Mouse (Mus musculus) embryonic stem cell, embryonic (primary cell): ENCODE measurements around the gene Lck.

Source experiments
- CTCF ChIA-PET, 4 experiments: fragments of 300-600 bp in 2 of 4; fragments of 350-600 bp in 2 of 4; sonication (Branson Sonifier 250); formaldehyde crosslinking; loops; one replicate each; lab custom pipeline; 2022; ENCODE audit warnings: inconsistent platforms in 2 of 4; lab: Charles Lee
- POLR2A ChIA-PET, 4 experiments: fragments of 300-600 bp in 2 of 4; fragments of 350-600 bp in 2 of 4; sonication (Branson Sonifier 250); formaldehyde crosslinking; loops; one replicate each; lab custom pipeline; 2022; ENCODE audit warnings: antibody characterized with exemption in 4 of 4, inconsistent platforms in 1 of 4; lab: Charles Lee

Lck gene

DNA sequence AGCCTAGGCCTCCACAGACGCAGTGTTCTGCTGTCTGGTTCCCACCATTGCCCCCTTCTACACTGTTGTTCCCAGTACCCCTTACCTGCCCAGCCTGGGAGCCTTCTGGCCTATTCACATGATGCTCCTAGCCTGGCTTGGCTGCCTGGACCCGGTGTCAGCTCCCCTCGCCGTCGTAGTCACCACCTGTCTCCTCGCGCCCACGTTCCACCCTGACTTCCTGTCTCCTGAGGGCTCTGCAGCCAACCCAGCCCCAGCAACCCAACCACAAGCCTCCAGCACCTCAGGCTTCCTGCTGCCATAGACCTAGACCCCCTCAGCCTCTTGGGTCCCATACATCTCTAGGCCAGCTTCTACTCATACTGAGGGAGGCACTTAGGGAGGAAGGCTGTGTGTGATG is at the start of gene Lck:
Lck (minus strand) TSS at position 212 of the 400 bp plus-strand sequence.
- POLR2A ChIA-PET: interaction anchor here in 1 of 4 experiments (0.7 to 3.2 kb wide), 2 partner anchors 11 to 35 kb away, joined by 3 to 12 read pairs; no protein-coding TSS in a partner anchor

DNA sequence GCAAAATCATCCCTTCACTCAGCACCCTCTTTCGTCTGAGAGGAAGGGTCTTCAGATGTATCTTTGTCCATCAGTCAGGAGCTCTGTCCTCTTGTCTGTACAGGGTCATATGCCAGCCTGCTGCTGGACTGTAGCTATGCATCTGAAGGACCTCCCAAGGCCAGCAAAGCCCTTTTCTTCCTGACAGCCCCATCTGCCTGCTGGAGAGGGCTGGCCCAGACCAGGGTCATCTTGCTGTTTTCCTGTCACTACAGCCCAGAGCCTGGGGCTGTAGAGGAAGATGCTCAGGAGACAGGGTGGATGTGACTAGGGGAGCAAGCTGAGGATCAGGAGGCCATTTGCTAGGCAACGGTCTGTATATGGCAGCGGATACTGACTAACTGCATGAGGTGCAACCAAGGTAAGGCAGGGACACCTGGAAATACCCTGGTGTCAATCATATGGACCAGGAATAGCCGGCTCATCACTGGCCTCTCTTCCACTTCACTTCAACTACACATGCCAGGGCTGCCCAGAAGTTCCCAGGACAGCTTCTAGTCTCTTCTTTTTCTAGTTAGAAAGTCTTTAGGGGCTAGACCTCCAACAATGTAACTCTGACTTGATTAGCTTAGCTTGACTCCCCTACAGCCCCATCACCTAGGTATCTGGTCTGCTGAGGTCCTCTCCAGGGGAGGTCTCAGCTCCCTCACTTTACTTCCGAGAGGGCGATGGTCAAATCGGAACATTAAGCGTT is 49.5 kb upstream of the Lck start:
- ChIA-PET POLR2A (interaction anchor here (0.5 to 17.7 kb wide), 19 partner anchors 9 to 278 kb away, joined by 3 to 255 read pairs (median 5); partner anchors contain the start of genes Dcdc2b (in 2 of the 4), Txlna (in 2 of the 4), Kpna6 (in 1 of the 4) and Tmem39b (in 1 of the 4)), CTCF (interaction anchor here in 3 of 4 experiments (0.6 to 4.3 kb wide), 7 partner anchors 11 to 83 kb away, joined by 3 to 17 read pairs (median 7); no protein-coding TSS in a partner anchor)

More for the DNA sequence above, at the start of gene Lck:
- CTCF ChIA-PET: interaction anchor here in 1 of 4 experiments (0.6 kb wide), 1 partner anchor 33 kb away, joined by 3 read pairs; no protein-coding TSS in a partner anchor

DNA sequence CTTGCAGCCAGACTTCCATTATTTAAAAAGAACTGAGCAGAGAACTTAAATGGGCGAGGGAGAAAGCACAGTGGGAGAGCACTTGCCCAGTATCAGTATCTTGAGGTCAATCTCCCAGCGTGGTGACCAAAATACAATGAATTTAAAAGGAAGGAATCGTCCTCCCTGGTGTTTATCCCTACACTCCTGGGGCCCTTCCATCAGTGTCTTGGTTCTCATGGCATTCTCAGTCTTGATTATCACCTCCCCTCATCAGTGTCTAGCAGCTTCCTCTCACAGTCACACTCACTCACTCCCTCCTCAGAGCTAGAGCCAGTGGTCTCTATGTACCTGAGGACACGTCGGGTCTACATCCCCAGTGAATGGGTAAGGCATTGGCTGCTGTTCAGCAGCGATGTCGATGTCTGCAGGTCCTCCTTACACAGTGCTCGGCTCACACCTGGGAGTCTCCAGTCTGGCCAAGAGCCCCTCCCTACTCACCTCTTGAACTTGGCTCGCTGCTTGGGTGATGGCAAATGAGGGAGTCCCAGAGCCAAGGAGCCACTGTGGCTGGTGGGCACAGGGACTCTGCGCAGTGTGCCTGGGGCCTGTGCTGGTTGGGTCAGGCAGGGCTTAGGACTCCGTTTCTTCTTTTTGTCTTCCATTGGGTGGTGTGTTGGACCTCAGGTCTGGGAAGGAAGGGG is 48.8 kb upstream of the Lck start:
- ChIA-PET CTCF (interaction anchor here in 2 of 4 experiments (1.2 to 1.7 kb wide), 2 partner anchors 12 to 82 kb away, joined by 3 read pairs; no protein-coding TSS in a partner anchor), POLR2A (interaction anchor here in 2 of 4 experiments (0.5 to 17.7 kb wide), 8 partner anchors 9 to 277 kb away, joined by 3 to 255 read pairs (median 20); partner anchors contain the start of genes Txlna (in 2 of the 2), Dcdc2b (in 1 of the 2) and Kpna6 (in 1 of the 2))

DNA sequence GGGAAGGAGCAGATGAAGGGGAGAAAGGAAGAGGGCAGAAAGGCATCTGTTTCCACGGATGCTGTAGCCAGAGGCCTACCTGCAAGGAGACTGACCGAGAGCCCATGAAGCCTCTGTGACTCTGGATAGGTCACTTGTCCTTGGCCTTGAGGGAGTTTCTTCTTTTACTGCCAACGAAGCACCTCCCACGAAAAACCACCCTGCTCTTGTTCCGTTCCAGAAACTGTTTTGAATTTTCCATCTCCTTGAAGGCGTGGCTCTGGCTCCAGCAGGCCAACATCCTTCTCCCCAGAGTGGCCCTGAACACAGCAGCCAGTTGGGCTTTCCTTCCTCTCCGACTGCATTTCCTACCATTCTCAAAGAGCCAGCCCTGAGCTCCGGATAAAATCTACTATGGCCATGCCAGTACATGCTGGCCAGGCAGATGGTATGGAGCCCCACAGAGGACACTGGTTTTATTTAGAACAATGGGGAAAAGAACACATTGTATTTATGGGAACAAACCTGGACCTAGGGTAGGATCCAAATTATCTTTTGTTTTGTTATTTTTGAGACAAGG is 47.9 kb upstream of the Lck start:
- ChIA-PET CTCF (interaction anchor here in 1 of 4 experiments (1.8 kb wide), 1 partner anchor 13 kb away, joined by 6 read pairs; no protein-coding TSS in a partner anchor), POLR2A (interaction anchor here in 1 of 4 experiments (17.7 kb wide), 1 partner anchor 18 kb away, joined by 255 read pairs; the partner anchor contains the start of gene Txlna)

DNA sequence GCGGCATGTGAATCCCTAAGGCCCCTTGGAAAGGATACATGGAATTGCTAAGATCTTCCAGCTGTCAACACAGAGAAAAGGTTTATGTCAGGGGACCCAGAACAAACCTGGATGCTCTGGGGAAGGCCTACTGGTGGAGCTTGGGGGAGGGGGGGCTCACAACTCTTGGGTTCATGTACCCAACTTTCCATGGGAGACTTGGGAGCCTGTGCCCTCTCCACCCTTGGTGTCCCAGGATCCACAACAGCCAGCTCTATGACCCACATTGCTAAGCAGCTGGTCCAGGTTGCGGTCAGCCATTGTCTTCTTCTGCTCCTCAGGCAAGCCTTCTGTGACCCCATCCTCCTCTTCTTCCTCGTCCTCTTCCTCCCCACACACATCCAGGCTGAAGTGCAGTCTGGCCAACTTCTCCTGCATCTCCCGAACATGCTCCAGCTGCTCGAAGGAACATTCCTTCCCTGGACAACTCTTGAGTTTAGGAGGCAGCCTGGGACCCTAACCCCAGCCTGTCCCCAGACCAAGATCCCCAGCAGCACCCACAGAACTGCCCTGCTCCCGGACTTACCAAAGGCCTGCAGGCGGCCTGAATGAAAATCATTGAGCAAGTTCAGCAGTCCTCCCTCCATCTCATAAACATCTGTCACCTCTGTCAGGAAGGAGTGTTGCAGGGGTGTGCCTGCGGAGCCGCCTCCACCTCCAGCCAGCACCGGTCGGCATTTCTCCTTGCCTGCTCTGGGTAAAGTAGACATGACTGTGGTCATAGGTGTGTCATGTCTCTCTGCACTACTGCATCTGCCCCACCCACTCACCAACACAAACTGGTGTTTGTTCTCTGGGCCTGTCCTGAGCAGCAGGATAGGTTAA is 47.2 kb upstream of the Lck start:
- ChIA-PET POLR2A (interaction anchor here in 3 of 4 experiments (0.6 to 17.7 kb wide), 9 partner anchors 10 to 107 kb away, joined by 3 to 255 read pairs (median 3); partner anchors contain the start of genes Txlna (in 2 of the 3), Eif3i (in 1 of the 3), Marcksl1 (in 1 of the 3) and Tmem234 (in 1 of the 3)), CTCF (interaction anchor here in 1 of 4 experiments (1.8 kb wide), 1 partner anchor 12 kb away, joined by 6 read pairs; no protein-coding TSS in a partner anchor)

DNA sequence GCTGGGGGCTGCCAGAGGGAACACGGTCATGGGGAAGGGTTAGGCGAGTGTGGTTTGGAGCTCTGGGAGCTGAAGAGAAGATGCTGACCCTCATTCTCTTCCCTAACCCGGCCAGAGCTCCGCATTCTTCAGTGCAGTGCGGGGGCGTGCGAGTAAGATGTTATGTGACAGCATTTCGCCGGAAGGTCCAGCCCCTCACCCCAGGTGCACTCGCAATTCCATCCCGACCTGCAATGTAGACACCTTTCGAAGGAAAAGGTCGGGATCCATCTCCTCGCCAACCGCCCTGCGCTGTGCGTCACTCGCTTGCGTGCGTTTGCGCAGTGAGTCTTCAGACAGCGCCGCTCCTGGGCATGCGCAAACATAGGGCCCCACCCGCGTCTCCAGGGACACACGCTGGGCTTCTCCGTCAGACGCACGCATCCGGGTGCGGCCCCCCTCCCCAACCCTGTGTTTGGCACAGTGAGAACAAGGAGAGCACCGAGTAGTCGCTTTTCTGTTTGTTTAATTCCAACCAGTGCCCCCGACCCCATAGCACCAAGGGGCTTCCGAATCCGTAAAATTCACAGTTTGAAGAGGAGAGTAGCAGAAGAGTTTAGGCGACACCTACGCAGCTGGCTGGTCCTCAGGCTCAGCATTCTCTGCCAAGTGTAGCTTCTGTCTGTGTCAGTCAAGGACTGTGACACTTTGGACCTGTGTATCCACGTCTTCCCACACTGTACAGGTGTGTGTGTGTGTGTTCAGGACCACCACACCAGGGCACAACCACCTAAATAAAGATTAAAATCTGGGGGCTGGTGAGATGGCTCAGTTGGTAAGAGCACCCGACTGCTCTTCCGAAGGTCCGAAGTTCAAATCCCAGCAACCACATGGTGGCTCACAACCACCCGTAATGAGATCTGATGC is 45.6 kb upstream of the Lck start, which contains the start of gene Iqcc:
Iqcc (minus strand) TSS at position 314 of the 906 bp plus-strand sequence.
- POLR2A ChIA-PET: interaction anchor here (0.5 to 17.7 kb wide), 14 partner anchors 9 to 155 kb away, joined by 3 to 255 read pairs (median 4); partner anchors contain the start of genes Txlna (in 3 of the 4) and Marcksl1 (in 1 of the 4)
- CTCF ChIA-PET: interaction anchor here (0.5 to 3.1 kb wide), 7 partner anchors 9 to 133 kb away, joined by 3 to 21 read pairs (median 4); no protein-coding TSS in a partner anchor

DNA sequence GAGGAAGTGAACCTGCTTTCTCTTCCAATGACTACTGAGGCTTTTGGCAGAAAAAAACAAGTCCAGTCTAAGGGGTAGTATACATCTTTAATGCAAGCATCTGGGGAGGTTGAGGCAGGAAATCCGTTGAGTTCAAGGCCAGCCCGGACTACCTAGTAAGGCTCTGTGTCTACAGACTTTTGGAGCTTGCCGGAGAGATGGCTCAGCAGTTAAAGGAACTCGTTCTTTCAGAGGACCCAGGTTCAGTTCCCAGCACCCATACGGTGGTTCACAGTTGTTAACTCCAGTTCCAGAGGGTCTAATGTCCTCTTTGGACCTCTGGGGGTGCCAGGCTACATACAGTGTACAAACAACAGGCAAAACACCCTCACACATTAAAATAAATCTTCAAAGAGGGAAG is 44.6 kb upstream of the Lck start:
- ChIA-PET POLR2A (interaction anchor here in 3 of 4 experiments (1.0 to 17.7 kb wide), 10 partner anchors 8 to 23 kb away, joined by 3 to 255 read pairs (median 10); partner anchors contain the start of gene Txlna (in 3 of the 3)), CTCF (interaction anchor here in 2 of 4 experiments (1.0 to 3.1 kb wide), 4 partner anchors 8 to 41 kb away, joined by 3 to 21 read pairs (median 6); no protein-coding TSS in a partner anchor)

DNA sequence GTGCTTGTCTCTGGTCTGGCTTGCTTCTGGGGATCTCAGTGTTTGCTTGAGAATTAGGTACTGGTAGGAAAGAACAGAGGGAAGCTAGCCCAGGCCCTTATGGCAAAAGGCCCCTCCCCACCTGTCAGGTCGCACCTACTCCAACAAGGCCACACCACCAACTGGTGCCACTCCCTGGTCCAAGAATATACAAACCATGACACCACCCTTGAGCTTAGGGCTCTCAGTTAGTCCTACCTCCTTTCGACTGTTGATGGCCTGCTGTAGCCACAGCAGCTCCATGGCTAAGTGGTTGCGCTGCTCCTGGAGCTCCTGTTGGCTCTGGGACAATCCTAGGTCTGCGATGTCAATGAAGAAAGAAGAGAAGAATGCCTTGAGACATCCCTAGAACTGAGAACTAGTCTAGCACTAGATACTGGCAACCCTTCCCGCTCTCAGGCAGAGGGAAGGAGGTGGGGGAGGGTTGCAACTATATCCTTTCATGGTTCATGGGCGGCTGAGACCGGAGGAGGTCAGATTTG is 43.7 kb upstream of the Lck start:
- ChIA-PET POLR2A (interaction anchor here in 2 of 4 experiments (1.3 to 17.7 kb wide), 7 partner anchors 8 to 46 kb away, joined by 3 to 255 read pairs (median 11); partner anchors contain the start of gene Txlna (in 2 of the 2)), CTCF (interaction anchor here in 2 of 4 experiments (1.4 to 3.1 kb wide), 2 partner anchors 8 to 9 kb away, joined by 7 to 21 read pairs; no protein-coding TSS in a partner anchor)

DNA sequence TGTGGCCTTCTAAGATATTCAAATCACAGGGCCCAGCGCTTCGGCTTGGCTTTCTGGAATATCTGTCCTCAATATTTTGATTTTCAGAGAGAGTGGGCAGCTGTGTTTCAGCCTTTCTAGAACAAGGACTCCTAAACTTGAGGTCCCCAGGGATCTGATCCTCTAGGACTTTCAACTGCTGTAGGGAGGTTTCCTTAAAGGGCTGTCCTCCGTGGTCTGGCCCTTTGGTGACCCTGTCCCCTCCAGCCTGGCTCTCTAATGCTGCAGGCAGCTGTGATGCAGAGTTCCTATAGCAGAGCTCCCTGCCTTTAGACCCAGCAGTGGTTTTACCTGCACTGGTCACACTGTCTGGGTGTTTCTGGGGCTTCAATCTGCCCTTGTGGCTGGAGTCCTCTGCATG is 43.2 kb upstream of the Lck start:
- CTCF ChIA-PET: interaction anchor here in 2 of 4 experiments (1.4 to 3.1 kb wide), 2 partner anchors 8 kb away, joined by 7 to 21 read pairs; no protein-coding TSS in a partner anchor
- POLR2A ChIA-PET: interaction anchor here in 2 of 4 experiments (1.3 to 17.7 kb wide), 5 partner anchors 7 to 46 kb away, joined by 3 to 255 read pairs (median 11); partner anchors contain the start of gene Txlna (in 2 of the 2)

DNA sequence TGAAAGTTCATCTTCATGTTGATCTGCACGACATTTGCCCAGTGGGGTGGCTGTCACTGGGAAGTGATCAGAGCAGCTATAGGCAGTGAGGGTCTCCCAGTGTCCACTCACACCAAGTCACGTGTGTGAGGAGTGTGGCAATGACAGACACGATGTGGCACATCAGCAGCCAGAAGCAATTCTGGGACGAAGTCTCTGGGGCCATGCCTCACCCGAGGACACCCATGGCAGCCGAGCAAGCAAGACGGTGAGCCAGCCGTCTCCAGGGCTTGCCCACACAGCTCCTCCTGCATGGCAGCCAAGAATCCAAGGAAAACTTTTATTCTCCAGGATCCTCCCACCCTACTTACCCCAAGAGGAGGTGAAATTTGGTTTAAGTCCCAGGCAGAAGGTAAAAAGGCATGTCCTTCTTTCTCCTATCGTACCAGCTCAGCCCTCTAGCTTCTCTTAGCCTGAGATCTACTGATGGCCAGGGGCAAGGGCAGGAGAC is 42.4 kb upstream of the Lck start:
- POLR2A ChIA-PET: interaction anchor here in 2 of 4 experiments (1.0 to 2.9 kb wide), 2 partner anchors 13 to 25 kb away, joined by 3 to 11 read pairs; partner anchors contain the start of gene Txlna (in 1 of the 2)
- CTCF ChIA-PET: no interaction called here

DNA sequence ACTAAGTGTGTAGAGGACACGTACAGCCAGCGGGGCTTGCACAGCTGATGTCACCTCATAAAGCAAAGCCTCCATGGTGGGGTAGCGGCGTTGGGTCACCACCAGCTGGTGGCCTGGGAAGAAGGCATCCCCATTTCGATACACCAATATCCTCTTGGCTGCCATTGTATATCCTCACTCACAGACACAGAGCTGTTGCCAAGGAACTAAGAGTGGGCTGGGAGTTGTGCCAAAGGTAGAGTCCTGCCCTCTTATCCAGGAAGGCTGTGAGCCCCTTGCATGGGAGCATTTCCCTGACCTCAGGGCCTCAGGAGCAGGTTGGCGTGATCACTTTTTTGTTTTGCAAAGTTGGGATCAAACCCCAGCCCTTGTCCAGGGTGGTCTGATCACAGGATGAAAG is 40.7 kb upstream of the Lck start, which contains the start of gene Dcdc2b:
Dcdc2b (minus strand) TSS at position 165 of the 400 bp plus-strand sequence.
- CTCF ChIA-PET: interaction anchor here in 1 of 4 experiments (0.7 to 1.4 kb wide), 3 partner anchors 37 to 345 kb away, joined by 3 to 6 read pairs (median 3); partner anchors contain the start of gene Kpna6
- POLR2A ChIA-PET: interaction anchor here in 3 of 4 experiments (0.9 to 2.3 kb wide), 11 partner anchors 9 to 153 kb away, joined by 3 to 11 read pairs (median 3); partner anchors contain the start of genes Txlna (in 3 of the 3), Ccdc28b (in 2 of the 3), Bsdc1 (in 1 of the 3) and Eif3i (in 1 of the 3)

DNA sequence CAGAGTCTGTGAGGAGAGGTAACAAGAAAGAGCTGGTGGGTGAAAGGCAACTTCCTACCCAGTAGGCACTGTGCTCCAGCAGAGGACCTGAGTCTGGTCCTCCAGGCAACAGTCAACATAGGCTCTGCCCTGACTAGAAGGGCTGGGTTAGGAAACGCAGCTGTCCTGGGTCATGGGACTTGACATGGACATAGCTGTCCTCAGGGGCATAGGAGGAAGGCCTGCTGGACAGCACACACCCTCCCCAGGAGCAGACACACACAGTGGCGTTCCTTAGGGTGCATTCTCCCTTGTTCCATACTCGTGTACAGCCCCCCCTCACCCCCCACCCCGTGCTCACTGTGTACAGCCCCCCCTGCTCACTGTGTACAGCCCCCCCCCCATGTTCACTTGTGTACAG is 37.0 kb upstream of the Lck start:
- POLR2A ChIA-PET: interaction anchor here (0.6 to 4.6 kb wide), 17 partner anchors 8 to 158 kb away, joined by 3 to 61 read pairs (median 5); partner anchors contain the start of genes Ccdc28b (in 3 of the 4), Eif3i (in 2 of the 4), Tmem234 (in 2 of the 4) and Iqcc (in 1 of the 4)
- CTCF ChIA-PET: interaction anchor here (0.6 to 3.8 kb wide), 7 partner anchors 33 to 634 kb away, joined by 3 to 33 read pairs (median 3); partner anchors contain the start of gene Fam167b (in 1 of the 4)

DNA sequence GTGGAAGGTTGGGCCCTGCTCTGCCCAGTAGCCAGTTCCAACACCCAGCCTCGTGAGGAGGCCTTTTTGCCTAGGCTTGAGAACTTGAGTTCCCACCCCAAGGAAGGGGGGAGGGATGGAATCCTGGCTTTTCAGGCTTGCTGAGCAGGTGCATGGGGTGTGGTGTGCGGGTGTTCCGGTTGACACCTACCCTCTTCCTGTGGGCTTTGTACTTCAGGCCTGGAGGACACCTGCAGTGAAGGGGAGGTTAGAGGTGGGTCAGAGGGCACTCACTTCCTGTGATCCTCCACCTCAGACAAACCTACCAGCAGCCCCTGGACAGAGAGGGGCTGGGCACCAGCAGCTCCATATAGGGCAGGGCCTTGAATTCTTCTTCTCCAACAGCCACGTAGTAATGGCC is 36.6 kb upstream of the Lck start:
- ChIA-PET POLR2A (interaction anchor here (0.6 to 4.6 kb wide), 24 partner anchors 9 to 258 kb away, joined by 3 to 61 read pairs (median 4); partner anchors contain the start of genes Ccdc28b (in 3 of the 4), Marcksl1 (in 2 of the 4), Txlna (in 2 of the 4) and Eif3i (in 1 of the 4)), CTCF (interaction anchor here (0.6 to 3.8 kb wide), 9 partner anchors 9 to 633 kb away, joined by 3 to 33 read pairs (median 6); partner anchors contain the start of gene Iqcc (in 1 of the 4))
